Mouse (Mus musculus): ENCODE measurements around the gene Ube4b. TPM values are rescaled to one million over a fixed set of nuclear protein-coding genes. Genes with fewer than 3 reads are reported as not detected.
A peak's percentile ranks its signal among the peaks of the same experiment; 100 is the strongest.

The Ube4b gene
- polyA plus RNA-seq, 1 experiment from 2014 or later: 45.4 TPM

GRCm38 (mm10) chr4:149357982-149358381, 68.6 kb downstream of the Ube4b start:
- H3K9ac ChIP-seq: no peak overlapping the region
- no peak overlapping the region for H3K4me3 ChIP-seq
- no peak overlapping the region for H3K27ac ChIP-seq
- H3K27me3 ChIP-seq: no peaks in the 10 kb centered on the region
- no peaks in the 10 kb centered on the region for H3K4me1 ChIP-seq
- 90% methylated on average over 5 of the region's 5 CpGs for WGBS
- no peak for ATAC-seq (ENCODE audit: insufficient number of reproducible peaks, low FRiP score, low TSS enrichment, low read depth)
- H3K9me3 ChIP-seq: no peaks in the 10 kb centered on the region
- H3K36me3 ChIP-seq: peaks cover 88% of the 10 kb centered on the region
- H3K4me2 ChIP-seq: no peak overlapping the region

GRCm38 (mm10) chr4:149354671-149355070, 71.9 kb downstream of the Ube4b start:
- no peaks in the 10 kb centered on the region for H3K4me1 ChIP-seq
- H3K9ac ChIP-seq: no peak overlapping the region
- 95% methylated on average over 8 of the region's 8 CpGs for WGBS
- no peak for ATAC-seq (ENCODE audit: insufficient number of reproducible peaks, low FRiP score, low TSS enrichment, low read depth)
- H3K36me3 ChIP-seq: peaks cover 89% of the 10 kb centered on the region
- H3K4me3 ChIP-seq: no peak overlapping the region
- H3K9me3 ChIP-seq: no peaks in the 10 kb centered on the region
- no peak overlapping the region for H3K4me2 ChIP-seq
- H3K27ac ChIP-seq: no peak overlapping the region
- H3K27me3 ChIP-seq: no peaks in the 10 kb centered on the region

- ATAC-seq (ENCODE audit: insufficient number of reproducible peaks, low FRiP score, low TSS enrichment, low read depth): no peak
- no peaks in the 10 kb centered on the region for H3K4me1 ChIP-seq
- 89% methylated on average over 8 of the region's 8 CpGs for WGBS
- H3K36me3 ChIP-seq: peaks cover 77% of the 10 kb centered on the region
- no peak overlapping the region for H3K4me3 ChIP-seq
- H3K4me2 ChIP-seq: no peak overlapping the region
- no peaks in the 10 kb centered on the region for H3K9me3 ChIP-seq
- no peak overlapping the region for H3K9ac ChIP-seq
- no peak overlapping the region for H3K27ac ChIP-seq
- no peaks in the 10 kb centered on the region for H3K27me3 ChIP-seq
Measured at GRCm38 (mm10) chr4:149351596-149352150, 74.9 kb downstream of the Ube4b start.

- no peak overlapping the region for H3K27ac ChIP-seq
- no peak for ATAC-seq (ENCODE audit: insufficient number of reproducible peaks, low FRiP score, low TSS enrichment, low read depth)
- H3K4me2 ChIP-seq: no peak overlapping the region
- WGBS: 80% methylated on average over 5 of the region's 5 CpGs
- no peak overlapping the region for H3K4me3 ChIP-seq
- H3K27me3 ChIP-seq: no peaks in the 10 kb centered on the region
- H3K9ac ChIP-seq: no peak overlapping the region
- H3K9me3 ChIP-seq: no peaks in the 10 kb centered on the region
- no peaks in the 10 kb centered on the region for H3K4me1 ChIP-seq
- H3K36me3 ChIP-seq: peaks cover 78% of the 10 kb centered on the region
Measured at GRCm38 (mm10) chr4:149348963-149349362, 77.6 kb downstream of the Ube4b start.

- Histone ChIP-seq H3K9me3 (no peaks in the 10 kb centered on the region), H3K9ac (no peak overlapping the region), H3K27ac (no peak overlapping the region), H3K36me3 (peaks cover 87% of the 10 kb centered on the region), H3K4me2 (no peak overlapping the region), H3K27me3 (no peaks in the 10 kb centered on the region), H3K4me3 (no peak overlapping the region), H3K4me1 (no peaks in the 10 kb centered on the region)
- 81% methylated on average over 5 of the region's 5 CpGs for WGBS
- ATAC-seq (ENCODE audit: insufficient number of reproducible peaks, low FRiP score, low TSS enrichment, low read depth): peak; percentile 48; the same call in 1 of the 2 replicates
Measured at GRCm38 (mm10) chr4:149345873-149346272, 80.7 kb downstream of the Ube4b start.

GRCm38 (mm10) chr4:149344311-149344710, 82.2 kb downstream of the Ube4b start:
- no peaks in the 10 kb centered on the region for H3K9me3 ChIP-seq
- 86% methylated on average over 8 of the region's 8 CpGs for WGBS
- H3K36me3 ChIP-seq: peaks cover 86% of the 10 kb centered on the region
- no peak for ATAC-seq (ENCODE audit: insufficient number of reproducible peaks, low FRiP score, low TSS enrichment, low read depth)
- no peak overlapping the region for H3K4me2 ChIP-seq
- H3K27me3 ChIP-seq: no peaks in the 10 kb centered on the region
- H3K9ac ChIP-seq: no peak overlapping the region
- no peak overlapping the region for H3K27ac ChIP-seq
- no peak overlapping the region for H3K4me3 ChIP-seq
- H3K4me1 ChIP-seq: 0 out of 2 replicates have a peak, but pooled peaks cover 3% of the 10 kb centered on the region

GRCm38 (mm10) chr4:149340680-149341079, 85.9 kb downstream of the Ube4b start:
- Histone ChIP-seq H3K4me2 (no peak overlapping the region), H3K27me3 (no peaks in the 10 kb centered on the region), H3K27ac (no peak overlapping the region), H3K36me3 (peaks cover 95% of the 10 kb centered on the region), H3K4me3 (no peak overlapping the region), H3K4me1 (0 out of 2 replicates have a peak, but pooled peaks cover 3% of the 10 kb centered on the region), H3K9me3 (no peaks in the 10 kb centered on the region), H3K9ac (no peak overlapping the region)
- ATAC-seq (ENCODE audit: insufficient number of reproducible peaks, low FRiP score, low TSS enrichment, low read depth): no peak
- 65% methylated on average over 2 of the region's 2 CpGs for WGBS

- H3K4me2 ChIP-seq: no peak overlapping the region
- no peak overlapping the region for H3K27ac ChIP-seq
- peaks cover 95% of the 10 kb centered on the region for H3K36me3 ChIP-seq
- H3K4me3 ChIP-seq: no peak overlapping the region
- WGBS: 79% methylated on average over 5 of the region's 5 CpGs
- H3K27me3 ChIP-seq: no peaks in the 10 kb centered on the region
- 0 out of 2 replicates have a peak, but pooled peaks cover 3% of the 10 kb centered on the region for H3K4me1 ChIP-seq
- H3K9me3 ChIP-seq: no peaks in the 10 kb centered on the region
- H3K9ac ChIP-seq: no peak overlapping the region
- no peak for ATAC-seq (ENCODE audit: insufficient number of reproducible peaks, low FRiP score, low TSS enrichment, low read depth)
Measured at GRCm38 (mm10) chr4:149339426-149340214, 86.9 kb downstream of the Ube4b start.

- H3K4me1 ChIP-seq: 0 out of 2 replicates have a peak, but pooled peaks cover 3% of the 10 kb centered on the region
- no peak overlapping the region for H3K9ac ChIP-seq
- no peaks in the 10 kb centered on the region for H3K27me3 ChIP-seq
- no peaks in the 10 kb centered on the region for H3K9me3 ChIP-seq
- no peak overlapping the region for H3K4me2 ChIP-seq
- no peak overlapping the region for H3K27ac ChIP-seq
- H3K4me3 ChIP-seq: no peak overlapping the region
- WGBS: 81% methylated on average over 2 of the region's 2 CpGs
- peaks cover 93% of the 10 kb centered on the region for H3K36me3 ChIP-seq
- no peak for ATAC-seq (ENCODE audit: insufficient number of reproducible peaks, low FRiP score, low TSS enrichment, low read depth)
Measured at GRCm38 (mm10) chr4:149338137-149338536, 88.4 kb downstream of the Ube4b start.

GRCm38 (mm10) chr4:149337353-149337752, 89.2 kb downstream of the Ube4b start:
- H3K4me2 ChIP-seq: no peak overlapping the region
- no peak overlapping the region for H3K27ac ChIP-seq
- H3K9ac ChIP-seq: no peak overlapping the region
- H3K27me3 ChIP-seq: no peaks in the 10 kb centered on the region
- WGBS: 87% methylated on average over 9 of the region's 9 CpGs
- no peak for ATAC-seq (ENCODE audit: insufficient number of reproducible peaks, low FRiP score, low TSS enrichment, low read depth)
- no peaks in the 10 kb centered on the region for H3K9me3 ChIP-seq
- peaks cover 93% of the 10 kb centered on the region for H3K36me3 ChIP-seq
- H3K4me3 ChIP-seq: no peak overlapping the region
- H3K4me1 ChIP-seq: 0 out of 2 replicates have a peak, but pooled peaks cover 3% of the 10 kb centered on the region

GRCm38 (mm10) chr4:149336302-149336701, 90.2 kb downstream of the Ube4b start:
- no peaks in the 10 kb centered on the region for H3K27me3 ChIP-seq
- H3K4me2 ChIP-seq: no peak overlapping the region
- H3K4me1 ChIP-seq: 0 out of 2 replicates have a peak, but pooled peaks cover 3% of the 10 kb centered on the region
- 86% methylated on average over 7 of the region's 7 CpGs for WGBS
- no peak overlapping the region for H3K9ac ChIP-seq
- H3K36me3 ChIP-seq: peaks cover 93% of the 10 kb centered on the region
- no peak overlapping the region for H3K4me3 ChIP-seq
- no peaks in the 10 kb centered on the region for H3K9me3 ChIP-seq
- H3K27ac ChIP-seq: no peak overlapping the region
- ATAC-seq (ENCODE audit: insufficient number of reproducible peaks, low FRiP score, low TSS enrichment, low read depth): no peak

- ATAC-seq (ENCODE audit: insufficient number of reproducible peaks, low FRiP score, low TSS enrichment, low read depth): no peak
- H3K4me2 ChIP-seq: no peak overlapping the region
- H3K9ac ChIP-seq: no peak overlapping the region
- peaks cover 95% of the 10 kb centered on the region for H3K36me3 ChIP-seq
- H3K27ac ChIP-seq: no peak overlapping the region
- H3K4me3 ChIP-seq: no peak overlapping the region
- WGBS: 95% methylated on average over 11 of the region's 11 CpGs
- H3K27me3 ChIP-seq: no peaks in the 10 kb centered on the region
- H3K9me3 ChIP-seq: no peaks in the 10 kb centered on the region
- no peaks in the 10 kb centered on the region for H3K4me1 ChIP-seq
Measured at GRCm38 (mm10) chr4:149334881-149335280, 91.7 kb downstream of the Ube4b start.
